17 mouse cellular contexts compared by ENCODE assay signal in the genomic region with DNA sequence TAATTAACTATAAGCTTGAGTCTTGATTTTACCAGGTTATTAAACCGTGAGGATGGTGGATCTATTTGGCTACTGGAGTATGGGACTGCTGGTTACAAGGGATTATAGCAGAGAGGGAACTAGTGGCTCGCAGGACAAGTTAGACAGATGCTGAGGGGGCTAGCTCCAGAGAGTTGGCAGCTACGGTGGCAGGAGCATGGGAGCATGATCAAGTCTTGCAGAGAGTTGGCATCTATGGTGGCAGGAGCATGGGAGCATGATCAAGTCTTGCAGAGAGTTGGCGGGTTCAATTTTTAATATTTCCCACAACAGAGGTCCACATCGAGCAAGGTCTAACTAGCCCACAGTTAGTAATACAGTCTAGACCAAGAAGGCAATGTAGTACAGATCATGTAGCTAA.
"Had no signal": no experiment of that assay in that cellular context is flagged by ENCODE, and none has a peak within 500 bp of the region (broad histone marks: within the 10 kb centered on the region; RNA-seq: fewer than 3 reads in every experiment).

No protein-coding gene starts in this region.

- DNase-seq: lung, adult 18-20 months; lung, embryonic 14.5 days; lung, postnatal 10 days; lung, postnatal 4 days; midbrain, embryonic 14.5 days; retina, postnatal 1 day; right cerebral cortex, adult 18-20 months; thymus, adult 2 months; thymus, postnatal 25 days; thymus, postnatal 4 days had no signal

- H3K4me3 ChIP-seq: midbrain, embryonic 10.5 days; midbrain, embryonic 12.5 days; myocyte; neural tube, embryonic 13.5 days; neural tube, embryonic 15.5 days; stomach, embryonic 15.5 days had no signal

- H3K27ac ChIP-seq: midbrain, embryonic 10.5 days; midbrain, embryonic 12.5 days; neural tube, embryonic 13.5 days; neural tube, embryonic 15.5 days; stomach, embryonic 15.5 days; stomach, postnatal 0 days had no signal
